Mouse (Mus musculus) megakaryocyte, embryonic 14.5 days (primary cell): Measurements from ENCODE around the gene Mstn. TPM values are rescaled to one million over a fixed set of nuclear protein-coding genes. Genes with fewer than 3 reads are reported as not detected.

Source experiments
- H3K27me3 ChIP-seq: replicated peaks from 2 replicates; pipeline ENCODE3; 2012; ENCODE audit warnings: inconsistent platforms
- H3K36me3 ChIP-seq: replicated peaks from 2 replicates; pipeline ENCODE3; 2012; ENCODE audit warnings: low read length, inconsistent platforms, mixed read lengths
- H3K4me1 ChIP-seq: 2 replicates; pipeline ENCODE4 v1.6.1; 2012; ENCODE audit warnings: inconsistent platforms
- H3K4me3 ChIP-seq: replicated peaks from 2 replicates; pipeline ENCODE3; 2012; ENCODE audit warnings: moderate library complexity, mild to moderate bottlenecking, inconsistent platforms
- H3K9me3 ChIP-seq: 2 replicates; pipeline ENCODE4 v1.6.1; 2012; ENCODE audit warnings: inconsistent platforms
- FLI1 ChIP-seq: IDR thresholded peaks from 2 replicates; pipeline ENCODE4 v1.6.1; 2012; ENCODE audit warnings: low read length, inconsistent platforms, mixed read lengths
- GATA1 ChIP-seq: IDR thresholded peaks from 3 replicates; pipeline ENCODE4 v1.6.1; 2012; ENCODE audit warnings: mixed read lengths, low read length, inconsistent platforms, borderline replicate concordance
- polyA plus RNA-seq: library from polyadenylated mRNA; stranded (reverse); fragments of >175 nt; gene quantifications from 2 replicates; pipeline ENCODE4 v1.2.3, GENCODE M21; 2012; ENCODE audit warnings: low replicate concordance; ENCODE audit not compliant: insufficient read depth

The Mstn gene
- not detected in 2 replicates for polyA plus RNA-seq

DNA sequence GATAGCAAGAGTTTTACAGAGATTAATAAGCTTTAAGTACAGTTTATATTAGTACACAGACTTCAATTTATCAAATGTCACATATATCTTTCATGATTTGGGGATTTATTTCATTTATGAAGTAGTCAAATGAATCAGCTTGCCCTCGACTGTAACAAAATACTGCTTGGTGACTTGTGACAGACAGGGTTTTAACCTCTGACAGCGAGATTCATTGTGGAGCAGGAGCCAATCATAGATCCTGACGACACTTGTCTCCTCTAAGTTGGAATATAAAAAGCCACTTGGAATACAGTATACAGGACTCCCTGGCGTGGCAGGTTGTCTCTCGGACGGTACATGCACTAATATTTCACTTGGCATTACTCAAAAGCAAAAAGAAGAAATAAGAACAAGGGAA is at the start of gene Mstn:
Mstn (plus strand) TSS at position 301 of the 400 bp plus-strand sequence.
- Histone ChIP-seq H3K4me1 (peaks cover 23% of the 10 kb centered on the region), H3K36me3 (peaks cover 2% of the 10 kb centered on the region), H3K27me3 (no peaks in the 10 kb centered on the region), H3K4me3 (no peak within 1 kb of the TSS), H3K9me3 (no peaks in the 10 kb centered on the region)
- TF ChIP-seq GATA1, result no peak
- no peak for TF ChIP-seq FLI1

GRCm38 (mm10) chr1:53014716-53015115 is 46.7 kb upstream of the Mstn start:
- TF ChIP-seq GATA1, result no peak
- Histone ChIP-seq H3K9me3 (no peaks in the 10 kb centered on the region), H3K4me1 (peaks cover 4% of the 10 kb centered on the region; the same call in 1 of the 2 replicates), H3K4me3 (no peak overlapping the region), H3K27me3 (peaks cover 2% of the 10 kb centered on the region), H3K36me3 (no peaks in the 10 kb centered on the region)

DNA sequence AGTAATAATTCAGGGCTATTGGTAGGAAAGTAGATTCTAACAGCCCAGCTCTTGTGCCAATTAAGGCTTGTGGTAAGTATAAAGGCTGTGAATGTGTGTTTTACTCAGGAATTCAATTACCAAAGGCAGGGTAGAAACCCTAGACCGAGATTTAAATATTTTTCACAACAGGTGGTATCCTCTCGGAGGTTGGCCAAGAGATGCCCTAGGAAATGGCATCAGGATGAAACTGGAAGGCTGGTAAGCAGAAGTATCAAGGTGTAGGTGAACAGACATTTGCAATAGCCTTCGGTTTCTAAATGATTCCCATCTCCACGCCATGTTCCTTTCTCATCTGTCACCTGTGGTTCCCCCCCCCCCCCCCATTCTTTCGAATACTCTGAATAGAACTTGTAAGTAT is 45.8 kb upstream of the Mstn start:
- no peak for TF ChIP-seq FLI1
- TF ChIP-seq GATA1, result no peak

DNA sequence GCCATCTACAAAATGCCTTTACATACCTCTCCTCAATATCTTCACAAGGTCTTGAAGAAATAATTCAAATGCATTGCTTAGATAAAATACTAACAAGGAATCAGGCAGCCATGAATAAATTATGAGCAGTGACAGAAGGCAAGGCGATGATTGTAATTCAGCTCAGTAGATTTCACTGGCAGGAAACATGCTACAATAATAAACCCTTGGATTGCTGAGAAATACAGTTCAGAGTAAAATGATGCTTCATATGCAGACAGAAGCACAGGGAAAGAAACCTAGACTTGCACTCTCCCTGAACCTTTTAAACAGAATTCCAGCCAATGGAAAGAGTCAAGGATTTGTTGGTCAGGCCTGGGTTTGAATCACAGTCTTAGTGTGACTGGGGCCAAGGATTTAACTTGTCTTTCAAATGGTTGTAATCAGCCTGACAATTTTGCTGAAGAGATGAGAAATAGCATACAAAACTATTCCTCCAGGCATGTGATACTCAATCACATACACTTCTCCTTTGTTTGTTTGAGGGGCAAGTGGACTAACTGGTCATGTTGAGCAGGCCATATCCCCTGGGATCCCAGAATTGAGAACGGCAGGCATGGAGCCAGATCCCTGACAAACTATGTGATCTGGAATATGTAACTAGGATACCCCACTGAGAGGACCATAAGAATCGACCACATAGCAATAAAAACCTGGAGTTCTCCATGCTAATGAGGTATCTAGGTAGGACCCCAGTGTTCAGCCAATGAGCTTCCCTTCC is 42.5 kb upstream of the Mstn start:
- Histone ChIP-seq H3K27me3 (peaks cover 4% of the 10 kb centered on the region), H3K4me3 (no peak overlapping the region), H3K36me3 (no peaks in the 10 kb centered on the region), H3K4me1 (no peaks in the 10 kb centered on the region), H3K9me3 (no peaks in the 10 kb centered on the region)
- TF ChIP-seq GATA1 (no peak), FLI1 (no peak)

More for the DNA sequence above, 45.8 kb upstream of the Mstn start:
- peaks cover 4% of the 10 kb centered on the region for H3K27me3 ChIP-seq
- H3K4me3 ChIP-seq, result no peak overlapping the region
- no peaks in the 10 kb centered on the region for H3K36me3 ChIP-seq
- H3K4me1 ChIP-seq, result peaks cover 4% of the 10 kb centered on the region; the same call in 1 of the 2 replicates
- H3K9me3 ChIP-seq, result no peaks in the 10 kb centered on the region

DNA sequence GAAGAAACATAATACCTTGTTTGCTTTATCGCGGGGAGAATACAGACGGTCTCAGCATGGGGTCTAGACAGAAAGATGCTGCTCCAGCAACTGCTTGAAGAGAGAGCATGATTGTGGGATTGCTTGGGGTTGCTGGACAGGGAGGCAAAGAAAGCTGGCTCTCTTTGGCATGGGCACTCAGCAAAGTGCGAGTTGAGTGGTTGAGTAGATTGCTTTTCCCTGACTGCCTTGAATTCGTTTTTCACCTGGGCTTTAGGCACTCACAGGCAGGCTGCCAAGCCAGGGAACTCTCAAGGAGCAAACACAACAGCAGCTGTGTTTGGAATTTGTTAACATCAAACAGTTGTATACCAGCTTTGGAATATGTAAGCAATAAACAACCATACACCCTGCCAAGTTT is 41.4 kb upstream of the Mstn start, which contains the start of gene 1700019D03Rik:
1700019D03Rik (minus strand) TSS at position 101 of the 400 bp plus-strand sequence.
- H3K9me3 ChIP-seq, result no peaks in the 10 kb centered on the region
- no peaks in the 10 kb centered on the region for H3K36me3 ChIP-seq
- TF ChIP-seq GATA1, result no peak
- TF ChIP-seq FLI1, result no peak
- H3K4me1 ChIP-seq, result no peaks in the 10 kb centered on the region
- peaks cover 4% of the 10 kb centered on the region for H3K27me3 ChIP-seq
- H3K4me3 ChIP-seq, result no peak within 1 kb of the TSS

GRCm38 (mm10) chr1:53032550-53032949 is 28.9 kb upstream of the Mstn start:
- Histone ChIP-seq H3K36me3 (no peaks in the 10 kb centered on the region), H3K4me1 (no peaks in the 10 kb centered on the region), H3K27me3 (peaks cover 1% of the 10 kb centered on the region), H3K9me3 (no peaks in the 10 kb centered on the region), H3K4me3 (no peak overlapping the region)
- TF ChIP-seq GATA1, result no peak
- TF ChIP-seq FLI1, result no peak

DNA sequence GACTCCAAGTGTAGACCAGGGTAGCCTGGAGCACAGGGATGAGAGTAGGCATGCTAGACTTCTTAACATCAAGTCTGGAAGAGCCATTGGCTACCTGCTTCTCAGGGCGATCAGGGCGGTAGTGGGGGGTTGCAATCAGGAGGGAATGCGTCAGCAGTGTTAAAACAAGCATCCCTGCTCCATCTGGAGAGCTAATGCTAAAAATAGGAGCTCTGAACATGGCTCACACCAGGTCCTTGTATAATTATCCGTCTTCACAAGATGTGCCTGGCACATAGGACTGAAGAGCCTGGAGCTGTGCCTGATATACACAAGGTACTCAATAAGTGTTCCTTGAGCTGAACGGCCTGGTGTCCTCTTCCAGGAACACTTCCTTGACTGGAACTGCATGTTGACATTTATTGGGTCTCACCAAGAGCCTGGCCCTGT is 24.0 kb upstream of the Mstn start:
- Histone ChIP-seq H3K27me3 (peaks cover 1% of the 10 kb centered on the region), H3K36me3 (no peaks in the 10 kb centered on the region)

GRCm38 (mm10) chr1:53049763-53050427 is 11.5 kb upstream of the Mstn start:
- H3K36me3 ChIP-seq, result no peaks in the 10 kb centered on the region
- H3K9me3 ChIP-seq, result no peaks in the 10 kb centered on the region
- peaks cover 14% of the 10 kb centered on the region for H3K4me1 ChIP-seq
- no peak overlapping the region for H3K4me3 ChIP-seq
- TF ChIP-seq FLI1, result no peak
- no peak for TF ChIP-seq GATA1
- H3K27me3 ChIP-seq, result peaks cover 2% of the 10 kb centered on the region

More for the DNA sequence above, 24.0 kb upstream of the Mstn start:
- TF ChIP-seq GATA1 (no peak), FLI1 (no peak)
- H3K4me1 ChIP-seq, result peaks cover 5% of the 10 kb centered on the region; the same call in 1 of the 2 replicates
- no peaks in the 10 kb centered on the region for H3K9me3 ChIP-seq
- H3K4me3 ChIP-seq, result no peak overlapping the region

DNA sequence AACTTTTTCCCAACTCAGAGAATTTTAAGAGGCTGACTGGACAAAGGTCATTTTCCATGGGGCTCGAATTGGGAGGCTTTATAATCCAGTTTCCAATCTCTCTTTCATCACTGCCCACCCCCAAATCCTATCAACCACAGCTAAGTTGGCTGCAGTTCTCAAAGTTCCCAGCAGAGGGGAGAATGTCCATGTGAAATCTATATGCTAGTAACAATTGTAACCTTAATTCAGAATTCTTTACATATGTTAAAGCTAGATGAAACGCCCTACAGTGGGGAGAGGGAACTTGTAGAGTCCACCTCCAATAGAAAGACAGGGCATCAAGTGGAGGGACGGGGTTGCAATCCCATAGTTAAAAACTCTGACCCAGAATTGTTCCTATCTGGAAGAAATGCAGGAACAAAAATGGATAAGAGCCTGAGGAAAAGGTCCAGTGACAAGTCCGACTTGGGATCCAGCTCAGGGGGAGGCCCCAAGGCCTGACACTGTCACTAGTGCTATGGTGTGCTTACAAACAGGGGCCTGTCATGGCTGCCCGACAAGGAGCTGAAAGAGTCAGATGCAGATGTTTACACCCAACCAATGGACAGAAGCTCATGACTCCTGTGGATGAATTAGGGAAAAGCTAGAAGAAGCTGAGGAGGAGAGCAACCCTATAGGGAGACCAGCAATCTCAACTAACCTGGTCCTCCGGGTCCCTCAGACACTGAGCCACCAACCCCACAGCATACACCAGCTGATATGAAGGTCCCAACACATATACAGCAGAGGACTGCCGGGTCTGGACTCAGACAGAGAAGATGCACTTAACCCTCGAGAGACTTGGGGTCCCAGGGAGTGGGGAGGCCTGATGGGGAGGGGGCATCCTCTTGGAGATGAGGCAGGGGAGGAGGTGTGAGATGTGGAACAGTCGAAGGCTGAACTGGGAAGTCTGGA is 8.1 kb upstream of the Mstn start:
- H3K4me1 ChIP-seq, result peaks cover 28% of the 10 kb centered on the region
- TF ChIP-seq GATA1, result no peak
- TF ChIP-seq FLI1, result no peak
- peaks cover 2% of the 10 kb centered on the region for H3K27me3 ChIP-seq
- peaks cover 2% of the 10 kb centered on the region for H3K36me3 ChIP-seq
- no peaks in the 10 kb centered on the region for H3K9me3 ChIP-seq
- no peak overlapping the region for H3K4me3 ChIP-seq

DNA sequence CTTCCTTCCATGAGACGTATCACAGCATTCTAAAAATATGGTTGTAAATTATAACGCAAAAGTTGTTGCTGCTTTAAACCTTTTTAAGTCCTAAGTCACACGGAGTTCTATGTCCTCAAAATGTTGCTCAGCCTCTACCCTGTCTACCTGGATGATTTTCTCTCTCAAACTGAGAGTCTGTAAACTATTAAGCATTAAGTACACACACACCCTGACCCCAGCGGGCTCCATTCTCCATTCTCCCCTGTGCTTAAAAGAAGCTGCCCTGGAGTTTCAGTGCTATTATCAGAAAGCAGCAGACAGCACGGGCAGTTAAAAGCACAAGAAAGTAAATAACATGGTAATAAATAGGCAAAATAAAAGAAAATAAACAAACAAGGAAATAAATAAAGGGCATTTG is 2.3 kb upstream of the Mstn start:
- H3K9me3 ChIP-seq, result no peaks in the 10 kb centered on the region
- peaks cover 31% of the 10 kb centered on the region for H3K4me1 ChIP-seq
- no peaks in the 10 kb centered on the region for H3K27me3 ChIP-seq
- TF ChIP-seq FLI1 (no peak), GATA1 (no peak)
- H3K36me3 ChIP-seq, result peaks cover 2% of the 10 kb centered on the region
- H3K4me3 ChIP-seq, result no peak overlapping the region
